Mouse (Mus musculus): ENCODE measurements around the gene Bean1.

DNA sequence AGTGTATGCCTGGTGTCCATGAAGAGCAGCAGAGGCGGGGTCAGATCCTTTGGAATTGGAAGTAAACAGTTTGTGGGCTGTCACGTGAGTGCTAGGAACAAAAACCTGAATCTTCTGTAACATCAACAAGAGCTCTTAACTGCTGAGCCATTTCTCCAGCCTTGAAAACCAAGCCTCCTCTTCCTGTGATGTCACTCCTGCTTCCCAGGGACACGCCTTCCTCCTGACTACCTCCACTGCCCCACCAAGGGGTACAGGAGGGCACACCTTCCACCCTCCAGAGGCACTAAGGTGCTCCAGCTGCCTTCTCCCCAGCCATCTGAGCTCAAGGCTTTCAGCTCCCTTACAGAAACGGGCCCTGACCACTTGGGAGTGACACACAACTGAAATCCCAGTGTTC lies 76.4 kb downstream of the Bean1 start:
- no peak for TF ChIP-seq CTCF (IDR thresholded peaks at IDR 0.05; ENCODE audit: low read depth)
- no peak for TF ChIP-seq EP300 (IDR thresholded peaks at IDR 0.05; ENCODE audit: low read depth)
